Mouse (Mus musculus) cerebellum, adult 2 months (tissue): Measurements from ENCODE around the gene Spsb1.

Experiments
- CTCF ChIP-seq: fragments of 200-500 bp; IDR thresholded peaks from 2 replicates; pipeline ENCODE4 v1.5.1; 2011; ENCODE audit warnings: low read depth, mild to moderate bottlenecking, control low read depth, low read length, moderate library complexity, borderline replicate concordance; ENCODE audit not compliant: insufficient read depth
- POLR2A ChIP-seq: fragments of 200-500 bp; IDR thresholded peaks from 2 replicates; pipeline ENCODE4 v1.6.1; 2011; ENCODE audit warnings: low read length, control low read depth, borderline replicate concordance; ENCODE audit not compliant: insufficient read depth

- TF ChIP-seq CTCF = no peak
- TF ChIP-seq POLR2A = no peak
These were observed 39.4 kb upstream of the Spsb1 start for GRCm38 (mm10) chr4:149994218-149994617.
